Mouse (Mus musculus) hematopoietic stem cell, adult 5-6 weeks (primary cell): ENCODE data around the gene Olfr1089. TPM values are rescaled to one million over a fixed set of nuclear protein-coding genes. Genes with fewer than 3 reads are reported as not detected.

Source experiments
- ATAC-seq, 2 experiments: fragments of 125-278 bp in 1 of 2; replicated peaks in 1 of 2; 2 replicates each; pipeline ENCODE4 v1.8.0; 2016 to 2017; ENCODE audit warnings: inconsistent platforms in 2 of 2, mild to moderate bottlenecking in 2 of 2, moderate number of reproducible peaks in 2 of 2, low read depth in 1 of 2, moderate TSS enrichment in 1 of 2; ENCODE audit not compliant: low FRiP score in 2 of 2, poor library complexity in 2 of 2, severe bottlenecking in 2 of 2, insufficient read depth in 1 of 2, low TSS enrichment in 1 of 2
- total RNA-seq: library from RNA; stranded (forward); fragments of 172-1452, 232-1000 nt; gene quantifications from 2 replicates; pipeline ENCODE4 v1.2.3, GENCODE M21; 2017

Gene Olfr1089
- not detected in 2 replicates for total RNA-seq

- ATAC-seq: no peak
These were observed at the start of gene Olfr1089 for GRCm38 (mm10) chr2:86733601-86734000. Olfr1089 (minus strand) TSS chr2:86733701.

- ATAC-seq: no peak
These were observed 48.7 kb upstream of the Olfr1089 start, which contains the start of gene Olfr1093 for GRCm38 (mm10) chr2:86782179-86782578. Olfr1093 (plus strand) TSS chr2:86782479.

GRCm38 (mm10) chr2:86761050-86761449 is 27.5 kb upstream of the Olfr1089 start:
- no peak for ATAC-seq

GRCm38 (mm10) chr2:86758893-86759292 is 25.4 kb upstream of the Olfr1089 start, which contains the start of gene Olfr1090:
Olfr1090 (minus strand) TSS chr2:86758993.
- ATAC-seq: no peak

GRCm38 (mm10) chr2:86698295-86698694 is 35.2 kb downstream of the Olfr1089 start, which contains the start of gene Olfr1087:
Olfr1087 (minus strand) TSS chr2:86698395.
- no peak for ATAC-seq

Other genes with a start within 250 kb of the Olfr1089 start
- gene Olfr228, start 246.3 kb downstream of the Olfr1089 start, total RNA-seq: not detected in 2 replicates
- gene Olfr1076, start 225.2 kb downstream of the Olfr1089 start, total RNA-seq: not detected in 2 replicates
- not detected in 2 replicates for gene Olfr1079, start 191.2 kb downstream of the Olfr1089 start, total RNA-seq
- not detected in 2 replicates for gene Olfr1080, start 175.5 kb downstream of the Olfr1089 start, total RNA-seq
- gene Olfr1082, start 134.7 kb downstream of the Olfr1089 start, total RNA-seq: not detected in 2 replicates
- gene Olfr1084, start 94.0 kb downstream of the Olfr1089 start, total RNA-seq: not detected in 2 replicates
- not detected in 2 replicates for gene Olfr1085, start 71.7 kb downstream of the Olfr1089 start, total RNA-seq
- gene Olfr1086, start 53.6 kb downstream of the Olfr1089 start, total RNA-seq: not detected in 2 replicates
- gene Olfr1087, start 35.3 kb downstream of the Olfr1089 start, total RNA-seq: not detected in 2 replicates
- gene Olfr1090, start 25.3 kb upstream of the Olfr1089 start, total RNA-seq: not detected in 2 replicates
- not detected in 2 replicates for gene Olfr1093, start 48.8 kb upstream of the Olfr1089 start, total RNA-seq
- not detected in 2 replicates for gene Olfr141, start 76.3 kb upstream of the Olfr1089 start, total RNA-seq
- not detected in 2 replicates for gene Olfr1094, start 91.0 kb upstream of the Olfr1089 start, total RNA-seq
- not detected in 2 replicates for gene Olfr1095, start 118.0 kb upstream of the Olfr1089 start, total RNA-seq
- gene Gm13723, start 141.1 kb upstream of the Olfr1089 start, total RNA-seq: not detected in 2 replicates
- gene Olfr1097, start 158.5 kb upstream of the Olfr1089 start, total RNA-seq: not detected in 2 replicates
- gene Olfr1098, start 190.8 kb upstream of the Olfr1089 start, total RNA-seq: not detected in 2 replicates
- gene Olfr1099, start 227.0 kb upstream of the Olfr1089 start, total RNA-seq: not detected in 2 replicates
- gene Olfr1100, start 246.3 kb upstream of the Olfr1089 start, total RNA-seq: not detected in 2 replicates